Mouse (Mus musculus) 3T3-L1 (cell line): ENCODE data around the gene Ednra.
"Not testable (repeated sequence)": the region's sequence is repeated elsewhere in the genome, so short reads cannot be mapped to it uniquely, and the experiment has no call there.

Experiments
- DNase-seq: peaks from one replicate; pipeline ENCODE4 v3.0.0-alpha.2; 2015; ENCODE audit warnings: low read depth, low spot score

Ednra gene

DNA sequence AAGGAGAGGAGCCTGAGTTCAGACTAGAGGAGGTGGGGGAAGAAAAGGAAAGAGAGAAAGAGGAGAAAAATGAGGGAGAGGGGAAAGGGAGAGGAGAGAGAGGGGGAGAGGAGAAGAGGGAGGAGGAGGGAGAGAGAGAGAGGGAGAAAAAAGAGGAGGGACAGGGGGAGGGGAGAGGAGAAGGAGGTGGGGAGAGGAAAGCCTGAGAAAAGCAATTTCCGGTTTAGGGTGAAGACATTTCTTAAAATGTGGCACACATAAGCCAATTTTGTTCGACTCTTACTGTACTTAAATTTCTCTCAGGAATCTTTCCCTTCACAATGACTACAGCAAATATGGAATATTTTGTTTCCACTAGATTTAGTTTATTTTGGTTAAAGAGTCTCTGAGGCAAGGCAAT is 5.3 kb downstream of the Ednra start:
- DNase-seq: no peak

DNA sequence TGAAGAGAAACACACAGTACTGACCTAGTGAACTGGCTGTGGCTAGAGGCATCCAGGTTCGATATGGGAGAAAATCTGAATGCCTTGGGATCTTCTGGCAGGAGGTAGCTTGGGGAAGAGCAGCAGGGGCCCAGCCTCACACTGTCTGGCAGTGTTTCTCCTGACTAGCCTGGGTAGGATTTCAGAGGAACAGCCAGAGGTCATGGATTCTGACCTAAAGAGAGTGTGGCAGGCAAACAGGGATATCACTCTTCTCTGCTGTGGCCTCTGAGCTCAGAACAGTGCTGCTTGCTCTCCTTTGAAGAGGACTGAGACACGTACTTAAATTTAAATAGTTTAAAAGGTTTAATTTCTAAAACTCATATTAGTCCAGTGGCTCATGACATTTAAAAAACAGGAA is 7.2 kb downstream of the Ednra start:
- DNase-seq: no peak

DNA sequence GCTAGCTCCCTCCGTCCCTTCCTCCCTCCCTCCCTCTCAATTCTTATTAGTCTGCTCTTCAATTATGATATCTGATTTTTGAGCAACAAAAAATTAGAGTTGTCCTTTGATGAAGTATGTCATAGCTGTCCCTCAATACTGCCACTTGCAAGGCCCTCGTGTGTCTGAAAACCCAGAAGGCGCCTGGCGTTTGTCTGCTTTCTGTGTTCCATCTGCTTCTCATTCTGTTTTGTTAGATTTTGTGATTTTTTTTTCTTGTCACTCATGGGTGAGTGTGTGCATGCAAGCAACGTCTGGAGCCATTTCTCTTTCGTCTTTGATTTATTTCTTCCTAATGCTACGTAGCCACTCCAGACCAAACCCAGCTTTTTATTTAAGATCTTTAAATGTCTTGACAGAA is 9.8 kb downstream of the Ednra start:
- DNase-seq: no peak

DNA sequence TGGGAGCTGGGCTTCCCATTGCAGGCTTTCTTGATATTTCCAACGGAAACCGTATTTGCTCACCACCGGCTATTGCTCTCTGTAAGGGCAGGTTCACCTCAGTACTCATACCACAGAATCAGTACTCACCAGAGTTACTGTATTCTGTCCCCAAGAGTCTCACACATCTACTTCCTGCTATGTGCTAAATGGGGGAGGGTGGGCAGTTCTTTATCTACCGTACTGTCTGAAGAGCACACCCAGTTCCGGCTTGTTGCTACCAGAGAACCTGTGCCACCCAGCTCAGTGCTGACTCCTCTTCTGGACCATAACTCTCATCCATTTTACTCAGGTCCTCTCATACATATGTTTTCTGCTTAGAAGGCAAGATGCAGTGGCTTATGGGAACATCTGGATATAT is 10.6 kb downstream of the Ednra start:
- DNase-seq: no peak

DNA sequence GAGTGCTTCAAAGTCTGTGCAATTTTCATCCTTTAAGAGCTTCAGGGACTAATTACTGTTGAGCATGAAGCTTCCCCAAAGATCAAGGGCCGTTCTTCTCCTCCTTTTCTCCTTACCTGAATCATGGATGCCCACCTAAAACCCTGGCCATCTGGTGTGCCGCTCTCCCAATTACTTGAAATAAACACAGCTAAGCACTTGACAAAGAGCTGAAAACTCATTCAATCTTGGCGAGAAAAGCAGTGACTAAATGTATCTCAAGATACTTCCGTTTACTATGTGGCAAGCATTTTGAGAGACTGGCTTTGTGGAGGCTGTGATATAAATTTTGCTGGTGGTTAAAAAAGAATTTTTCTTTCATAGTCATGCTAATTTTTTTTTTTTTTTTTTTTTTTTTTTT is 19.5 kb downstream of the Ednra start:
- DNase-seq: no peak

DNA sequence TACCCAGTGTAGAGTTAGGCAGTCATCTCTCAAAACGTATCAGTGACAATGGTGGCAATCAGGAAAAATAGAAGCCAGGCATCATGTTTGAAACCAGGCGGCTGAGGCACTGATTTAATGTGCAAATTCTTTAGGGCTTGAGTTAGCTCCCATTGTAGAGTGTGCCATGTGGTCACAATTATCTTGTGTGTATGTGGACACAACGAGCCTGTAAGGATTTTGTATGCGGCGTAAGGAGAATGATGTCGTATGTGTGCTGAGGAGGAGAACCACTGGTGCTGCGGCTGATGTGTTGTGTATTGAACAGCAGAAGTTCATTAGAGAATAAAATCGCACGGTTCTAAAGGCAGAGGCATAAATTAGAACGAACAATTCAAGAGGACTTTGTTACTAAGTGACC is 26.2 kb downstream of the Ednra start:
- no peak for DNase-seq

DNA sequence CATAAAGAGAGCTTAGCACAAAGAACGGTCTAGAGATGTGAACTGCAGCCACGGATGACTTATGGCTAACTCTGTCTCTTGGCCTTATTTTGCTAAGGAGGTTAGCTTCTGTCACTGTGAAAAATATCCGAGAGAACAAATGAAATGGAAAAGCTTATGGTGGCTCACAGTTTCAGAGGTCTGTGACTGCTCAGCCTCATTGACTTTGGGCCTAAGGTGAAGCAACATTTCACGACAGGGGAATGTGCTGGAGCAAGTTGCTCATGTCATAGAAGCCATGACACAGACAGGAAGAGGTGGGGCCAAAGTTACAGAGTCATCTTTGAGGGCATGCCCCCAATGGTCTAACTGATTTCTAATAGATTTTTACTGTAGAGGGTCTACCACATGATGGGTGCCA is 28.1 kb downstream of the Ednra start:
- DNase-seq: no peak

DNA sequence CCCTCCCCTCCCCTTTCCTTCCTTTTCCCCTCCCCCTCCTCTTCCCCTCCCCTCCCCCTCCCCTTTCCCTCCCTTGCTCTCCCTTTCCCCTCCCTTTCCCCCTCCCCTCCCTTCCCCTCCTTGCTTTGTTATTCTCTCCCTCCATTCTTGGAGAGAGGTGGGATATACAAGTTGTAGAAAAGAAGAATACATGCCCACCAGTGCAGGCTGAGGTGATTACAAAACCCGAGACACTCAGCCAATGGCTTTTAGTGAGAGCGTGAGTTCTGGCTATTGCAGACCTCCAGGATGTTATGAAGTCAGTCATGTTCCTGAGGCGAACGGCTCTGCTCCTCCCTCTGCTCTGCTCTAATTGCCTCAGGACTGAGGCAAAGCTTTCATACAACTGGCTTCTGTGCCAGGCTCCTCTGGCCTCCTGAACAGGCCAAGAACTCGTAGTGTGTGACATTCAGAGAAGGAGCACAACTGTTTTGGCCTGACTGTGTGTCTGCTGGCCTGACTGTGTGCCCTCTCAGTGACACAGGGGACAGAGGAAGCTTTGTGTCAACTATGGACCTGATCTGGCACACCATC is 28.7 kb downstream of the Ednra start:
- no peak for DNase-seq

DNA sequence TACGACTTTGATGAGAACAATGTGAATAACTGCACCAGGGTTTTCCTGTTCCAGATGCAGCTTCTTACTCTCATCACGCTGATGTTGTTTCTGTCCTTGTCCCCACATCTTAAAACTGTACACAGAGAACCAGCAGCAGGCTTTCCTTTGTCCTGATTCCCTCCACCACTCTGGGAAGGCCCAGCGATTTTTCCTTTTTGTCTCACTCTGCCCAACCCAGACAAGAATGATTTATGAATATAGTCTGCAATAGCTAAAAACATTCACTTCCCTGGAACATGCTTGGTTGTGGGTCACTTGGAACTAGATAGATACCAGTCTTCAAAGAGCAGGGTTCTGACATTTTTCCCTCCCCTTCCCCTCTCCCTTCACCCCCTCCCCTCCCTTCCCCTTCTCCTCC is 29.2 kb downstream of the Ednra start:
- DNase-seq: no peak

DNA sequence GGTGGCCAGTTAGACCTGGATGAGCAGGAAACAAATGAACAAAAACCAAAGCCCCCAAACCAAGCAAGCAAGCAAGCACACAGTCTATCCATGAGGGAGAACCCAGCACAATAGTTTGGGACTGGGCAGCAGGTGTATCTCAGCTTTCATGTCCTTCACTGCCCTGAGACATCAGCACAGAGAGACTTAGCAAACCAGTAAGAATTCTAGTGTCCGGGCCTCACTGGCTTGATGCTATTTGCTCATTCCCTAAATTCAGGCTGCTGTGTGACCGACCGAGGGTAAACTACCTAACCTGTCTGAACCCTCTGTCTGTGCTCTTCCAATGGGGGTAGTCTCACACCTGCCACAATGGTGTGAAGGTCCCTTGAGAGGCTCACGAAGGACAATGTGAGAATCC is 29.7 kb downstream of the Ednra start:
- DNase-seq: no peak

DNA sequence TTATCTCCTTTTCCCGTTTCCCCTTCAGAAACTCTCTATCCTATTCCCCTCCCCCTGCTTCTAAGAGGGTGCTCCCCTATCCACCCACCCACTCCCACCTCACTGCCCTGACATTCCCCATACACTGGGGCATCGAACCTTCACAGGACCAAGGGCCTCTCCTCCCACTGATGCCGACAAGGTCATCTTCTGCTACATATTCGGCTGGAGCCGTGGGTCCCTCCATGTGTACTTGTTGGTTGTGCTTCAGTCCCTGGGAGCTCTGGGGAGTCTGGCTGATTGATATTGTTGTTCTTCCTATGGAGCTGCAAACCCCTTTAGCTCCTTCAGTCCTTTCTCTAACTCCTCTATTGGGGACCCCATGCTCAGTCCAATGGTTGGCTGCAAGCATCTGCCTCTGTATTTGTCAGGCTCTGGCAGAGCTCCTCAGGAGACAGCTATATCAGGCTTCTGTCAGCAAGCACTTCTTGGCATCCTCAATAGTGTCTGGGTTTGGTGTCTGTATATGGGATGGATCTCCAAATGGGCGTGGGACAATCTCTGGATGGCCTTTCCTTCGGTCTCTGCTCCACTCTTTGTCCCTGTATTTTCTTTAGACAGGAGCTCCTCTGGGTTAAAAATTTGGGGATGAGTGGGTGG is 34.7 kb downstream of the Ednra start:
- DNase-seq: not testable (repeated sequence)

DNA sequence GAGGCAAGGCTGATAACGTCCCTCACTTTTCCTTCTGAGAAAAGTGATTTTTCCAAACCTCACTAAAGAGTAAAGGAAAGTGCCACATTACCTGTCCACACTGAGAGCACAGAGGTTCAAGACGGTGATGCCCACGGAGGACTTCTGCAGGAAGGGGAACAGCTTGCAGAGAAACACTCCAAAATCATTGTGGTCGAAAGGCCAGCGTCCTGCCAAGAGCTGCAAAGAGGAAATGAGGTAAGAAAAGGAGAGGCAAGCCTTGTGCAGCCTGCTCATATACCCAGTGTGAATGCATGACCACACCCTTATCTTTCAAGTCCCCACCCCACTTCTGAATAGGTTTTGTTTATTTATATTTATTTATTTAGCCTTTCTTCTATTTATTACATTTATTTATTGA is 35.3 kb downstream of the Ednra start:
- no peak for DNase-seq

DNA sequence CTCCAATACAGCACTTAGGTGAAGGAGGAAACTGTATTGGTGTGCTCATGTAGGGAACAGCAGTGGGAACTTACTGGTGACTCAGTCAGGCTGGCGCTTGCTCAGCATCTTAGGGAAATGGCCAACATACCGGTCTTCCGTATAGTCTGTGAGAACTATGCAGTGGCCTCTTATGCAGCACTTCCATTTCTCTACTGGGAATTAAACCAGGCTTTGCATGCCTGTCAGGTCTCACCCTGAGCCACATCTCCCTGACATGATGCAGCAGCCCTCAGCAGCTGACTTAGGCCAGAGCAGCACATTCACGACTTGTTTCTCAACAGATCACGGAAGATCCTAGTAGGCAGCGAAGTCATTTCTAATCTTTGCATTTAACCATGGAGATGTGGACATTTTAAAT is 39.9 kb downstream of the Ednra start:
- peak; percentile 51 for DNase-seq

DNA sequence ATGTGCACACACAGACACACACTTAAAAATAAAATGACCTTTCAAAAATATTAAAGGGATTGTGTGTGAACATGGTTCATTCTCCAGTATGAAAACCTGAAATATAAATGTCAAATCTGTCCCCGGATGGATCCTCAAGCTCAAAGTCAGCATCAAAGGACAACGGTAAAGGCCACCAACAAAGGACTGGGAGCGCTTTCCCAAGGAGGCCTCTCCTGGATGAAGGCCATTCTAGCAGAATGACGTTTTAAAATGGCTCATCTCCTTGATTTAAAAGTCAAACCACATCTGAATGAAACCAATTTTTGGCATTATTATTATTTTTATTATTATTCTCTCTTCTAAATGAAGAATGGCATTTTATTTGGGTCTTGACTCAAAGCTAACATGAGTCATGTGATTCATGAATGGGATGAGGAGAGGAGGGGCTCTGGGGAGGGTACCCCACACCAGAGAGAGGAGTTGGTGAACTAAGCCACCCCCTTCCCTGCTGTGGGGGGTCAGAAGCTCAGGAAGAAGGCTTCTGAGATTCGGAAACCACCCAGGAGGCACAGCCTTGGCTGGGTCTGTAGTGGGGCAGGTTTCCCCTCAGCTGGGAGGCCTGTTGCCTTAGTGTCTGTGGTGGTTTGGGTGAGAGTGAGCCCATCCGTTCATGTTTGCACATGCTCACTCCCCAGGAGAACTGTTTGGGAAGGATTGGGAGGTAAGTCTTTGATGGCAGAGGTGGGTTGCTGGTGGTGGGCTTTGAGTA is 40.7 kb downstream of the Ednra start:
- DNase-seq: no peak

DNA sequence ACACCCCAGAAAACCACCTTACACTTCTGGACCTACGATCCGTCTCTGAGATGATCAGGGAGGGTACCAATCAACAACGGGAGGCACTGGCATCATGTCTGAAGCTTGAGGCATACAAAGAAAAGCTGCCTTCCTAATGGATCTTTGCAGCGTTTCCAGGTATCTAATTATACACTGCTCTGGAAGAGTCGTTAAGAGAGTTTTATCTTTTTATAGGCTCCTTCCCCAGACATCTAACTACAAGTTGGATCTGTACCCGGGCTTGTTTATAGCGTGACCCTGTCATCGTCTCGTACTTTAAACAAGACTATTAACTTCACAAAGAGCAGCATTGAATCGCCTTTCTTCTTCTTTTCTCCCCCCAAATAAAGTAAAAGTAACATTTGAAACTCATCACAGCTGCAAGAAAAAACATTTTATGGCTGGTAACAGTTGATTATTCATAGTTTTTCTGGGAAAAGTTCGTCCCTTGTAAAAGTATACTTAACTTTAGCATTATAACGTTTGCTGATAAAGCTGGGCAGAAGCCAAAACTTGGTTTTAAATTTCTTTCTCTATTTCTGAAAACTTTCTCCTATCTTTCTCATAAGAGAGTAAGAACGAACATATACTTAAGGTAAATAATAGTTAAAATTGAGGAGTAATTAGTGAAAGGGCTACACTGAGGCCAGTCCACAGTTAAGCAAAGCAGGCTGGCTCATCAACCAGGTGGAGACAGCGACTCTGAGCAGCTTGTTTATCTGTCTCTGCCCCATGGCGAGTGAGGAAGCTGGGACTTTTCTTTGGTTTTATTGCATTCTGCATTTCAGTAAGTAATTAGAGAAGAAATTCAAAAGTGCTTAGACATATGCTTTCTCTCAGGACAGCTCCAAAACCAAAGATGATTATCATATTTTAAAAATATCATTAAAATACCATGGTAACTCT is 42.0 kb downstream of the Ednra start:
- no peak for DNase-seq

DNA sequence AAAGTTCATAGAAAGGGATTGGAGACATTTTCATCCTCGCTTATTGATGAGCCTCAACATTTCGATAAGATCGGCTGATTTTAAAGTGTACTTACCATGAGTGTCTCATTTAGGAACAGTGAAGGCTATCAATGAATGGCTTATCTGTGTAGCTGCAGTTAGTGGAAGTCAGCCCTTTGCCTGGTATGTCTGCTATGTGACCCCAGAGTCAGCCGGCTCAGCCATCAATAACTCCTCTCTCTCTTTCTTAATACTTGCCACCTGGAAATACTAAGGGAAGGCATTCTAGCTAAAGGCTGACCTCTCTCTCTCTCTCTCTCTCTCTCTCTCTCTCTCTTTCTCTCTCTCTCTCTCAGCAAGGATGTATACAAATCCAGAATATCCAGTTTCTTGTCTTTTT is 52.2 kb downstream of the Ednra start:
- DNase-seq: no peak

DNA sequence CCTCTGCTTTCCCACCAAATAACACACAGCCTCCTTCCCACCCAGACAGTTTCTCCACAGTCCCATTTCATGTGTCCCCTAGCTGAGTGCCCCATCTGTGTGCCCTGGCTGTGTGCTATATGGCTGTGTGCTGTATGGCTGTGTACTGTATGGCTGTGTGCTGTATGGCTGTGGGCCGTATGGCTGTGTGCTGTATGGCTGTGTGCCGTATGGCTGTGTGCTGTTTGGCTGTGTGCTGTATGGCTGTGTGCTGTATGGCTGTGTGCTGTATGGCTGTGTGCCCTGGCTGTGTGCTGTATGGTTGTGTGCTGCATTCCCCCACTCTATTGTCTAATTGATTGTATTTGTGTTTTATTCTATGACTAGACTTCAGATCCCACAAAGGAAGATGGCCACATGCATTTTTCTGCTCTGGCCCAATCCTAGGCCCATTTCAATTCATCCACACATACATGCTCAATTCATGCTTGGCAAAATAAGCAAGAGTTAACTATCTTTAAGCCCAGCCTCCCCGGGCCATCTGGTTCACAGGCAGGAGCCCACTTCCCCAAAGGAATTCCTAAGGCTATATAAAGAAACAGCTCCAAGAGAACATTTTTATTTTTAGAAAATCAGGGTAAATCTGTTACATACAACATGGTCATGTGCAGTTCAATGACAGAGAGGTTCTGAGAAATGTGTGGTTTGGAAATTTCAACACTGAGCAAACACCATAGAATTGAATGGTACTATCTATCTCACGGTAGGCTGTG is 53.5 kb downstream of the Ednra start:
- DNase-seq: no peak

DNA sequence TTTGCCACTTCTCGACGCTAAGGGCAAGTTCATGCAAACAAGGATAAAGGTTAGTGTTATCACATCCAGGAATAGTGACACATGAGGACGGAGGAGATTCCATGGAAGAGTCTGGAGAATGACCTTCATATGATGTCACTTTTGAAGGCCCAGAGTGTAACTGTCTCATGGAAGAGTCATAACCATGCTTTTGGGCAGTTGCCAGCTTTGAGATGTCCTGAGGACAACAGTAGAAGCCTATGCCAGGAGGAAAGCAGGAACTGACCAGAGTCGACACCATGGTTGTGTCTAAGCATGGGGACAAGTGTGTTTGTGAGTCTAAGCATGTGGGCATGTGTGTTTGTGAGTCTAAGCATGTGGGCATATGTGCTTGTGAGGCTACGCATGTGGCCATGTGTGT is 56.3 kb downstream of the Ednra start:
- peak; percentile 7 for DNase-seq

DNA sequence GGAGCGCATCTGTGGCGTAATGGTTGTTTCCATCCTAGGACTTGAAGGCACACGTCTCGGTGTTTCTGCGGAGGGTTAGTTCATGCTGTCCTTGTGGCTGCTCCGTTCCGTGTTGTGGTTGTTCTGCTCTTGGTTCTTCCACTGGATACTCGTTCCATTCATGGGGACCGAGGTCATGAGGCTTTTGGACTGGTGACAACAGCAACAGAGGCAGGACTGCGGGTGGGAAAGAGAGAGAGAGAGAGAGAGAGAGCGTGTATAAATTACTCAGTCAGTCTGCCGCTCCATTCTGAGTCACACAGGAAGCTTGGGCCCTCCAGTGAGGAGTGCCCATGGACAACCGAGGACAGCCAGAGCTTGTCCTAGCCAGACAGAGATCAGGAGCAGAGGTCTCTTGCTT is 59.4 kb downstream of the Ednra start:
- no peak for DNase-seq

DNA sequence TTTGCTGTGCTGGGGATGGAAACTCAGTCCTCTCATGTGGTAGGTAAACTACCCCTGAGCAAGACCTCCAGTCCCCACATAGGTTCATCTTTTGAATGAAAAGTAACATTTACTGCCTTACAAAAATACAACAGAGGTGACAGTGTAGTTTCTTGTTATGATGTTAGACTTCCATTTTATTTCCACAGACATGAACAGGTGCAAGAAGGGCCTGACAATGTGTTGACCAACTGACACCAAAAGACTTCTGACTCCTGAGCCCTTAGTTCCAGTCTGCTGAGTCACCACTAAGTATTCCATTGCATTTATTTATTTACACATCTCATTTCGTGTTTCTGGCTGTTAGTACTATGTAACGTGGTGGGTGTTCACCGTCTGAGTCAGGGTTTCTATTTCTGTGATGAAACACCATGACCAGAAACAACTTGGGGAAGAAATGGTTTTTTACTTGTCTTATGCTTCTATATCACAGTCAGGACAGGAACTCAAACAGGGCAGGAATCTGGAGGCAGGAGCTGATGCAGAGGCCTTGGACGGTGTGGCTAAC is 64.7 kb downstream of the Ednra start:
- peak; percentile 59 for DNase-seq

DNA sequence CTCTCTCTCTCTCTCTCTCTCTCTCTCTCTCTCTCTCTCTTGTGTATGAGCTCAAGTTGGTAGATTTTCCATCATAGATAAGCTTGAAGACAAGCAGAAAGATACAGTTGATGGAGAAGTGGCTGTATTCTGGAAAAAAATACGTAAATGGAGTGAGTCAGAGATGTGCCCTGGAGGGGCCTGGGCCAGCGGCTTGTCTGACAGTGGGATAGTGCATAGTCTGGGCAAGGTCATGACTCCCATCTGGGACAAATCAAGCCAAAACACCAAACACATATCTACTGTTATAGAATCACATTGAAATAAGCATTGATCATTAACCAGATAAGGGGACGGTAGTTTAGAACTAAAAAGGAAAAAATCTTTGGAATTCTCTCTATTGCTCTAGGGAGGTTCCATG is 65.9 kb downstream of the Ednra start:
- DNase-seq: peak; percentile 10
